Mouse (Mus musculus) midbrain, embryonic 14.5 days (tissue): Measurements from ENCODE around the gene Pappa. TPM values are rescaled to one million over a fixed set of nuclear protein-coding genes. Genes with fewer than 3 reads are reported as not detected.

ENCODE experiments used
- ATAC-seq: fragments of 200-750 bp; cut with Nextera tagmentation; 2 replicates; pipeline ENCODE4 v1.8.0; 2017; ENCODE audit warnings: moderate number of reproducible peaks, moderate library complexity; ENCODE audit not compliant: low FRiP score, low TSS enrichment
- DNase-seq: peaks from one replicate; pipeline ENCODE4 v3.0.0-alpha.2; 2015
- H3K27ac ChIP-seq: fragments of 300-500 bp; sonication (generic); replicated peaks from 2 replicates; pipeline ENCODE4 v1.5.1; 2014; ENCODE audit warnings: mild to moderate bottlenecking, low read depth, low read length, moderate library complexity
- H3K27me3 ChIP-seq: fragments of 300-500 bp; sonication (generic); 2 replicates; pipeline ENCODE4 v1.6.1; 2014; ENCODE audit warnings: low read length, control low read depth, mixed read lengths; ENCODE audit not compliant: control insufficient read depth, insufficient read depth
- H3K36me3 ChIP-seq: fragments of 300-500 bp; sonication (generic); 2 replicates; pipeline ENCODE4 v1.6.1; 2014; ENCODE audit warnings: low read length, control low read depth; ENCODE audit not compliant: control insufficient read depth, insufficient read depth
- H3K4me1 ChIP-seq: fragments of 300-500 bp; sonication (generic); 2 replicates; pipeline ENCODE4 v1.6.1; 2014; ENCODE audit warnings: mild to moderate bottlenecking, antibody characterized with exemption, low read length, control low read depth; ENCODE audit not compliant: control insufficient read depth, insufficient read depth
- H3K4me2 ChIP-seq: fragments of 300-500 bp; sonication (generic); 2 replicates; pipeline ENCODE4 v1.6.1; 2014; ENCODE audit warnings: mild to moderate bottlenecking, low read length, moderate library complexity
- H3K4me3 ChIP-seq: fragments of 300-500 bp; sonication (generic); replicated peaks from 2 replicates; pipeline ENCODE4 v1.5.1; 2014; ENCODE audit warnings: low read depth, low read length
- H3K9ac ChIP-seq: fragments of 300-500 bp; sonication (generic); replicated peaks from 2 replicates; pipeline ENCODE4 v1.6.1; 2014; ENCODE audit warnings: mild to moderate bottlenecking, low read length, moderate library complexity
- H3K9me3 ChIP-seq: fragments of 300-500 bp; sonication (generic); 2 replicates; pipeline ENCODE4 v1.6.1; 2016; ENCODE audit warnings: low read length, control low read depth, mixed read lengths; ENCODE audit not compliant: control insufficient read depth
- WGBS: fragments of 180-500 bp; shearing (Covaris S2); extraction: QIAGEN DNeasy Blood & Tissue Kit; methylation state at CpG from one replicate; pipeline ENCODE4 v1.1.7; 2014; 5-methylcytosine and 5-hydroxymethylcytosine counted together
- polyA plus RNA-seq: library from polyadenylated mRNA; unstranded; fragments of >200 nt; fragmentation: Nextera tagmentation; extraction: Ambion mirVana; gene quantifications from 2 replicates; pipeline ENCODE4 v1.2.1, GENCODE M21; 2014

Gene Pappa
- polyA plus RNA-seq, 1 experiment from 2014 or later = 1.2 TPM

- Histone ChIP-seq H3K9ac (no peak overlapping the region), H3K27ac (no peak overlapping the region), H3K9me3 (no peaks in the 10 kb centered on the region), H3K4me3 (no peak overlapping the region), H3K27me3 (no peaks in the 10 kb centered on the region), H3K4me2 (no peak overlapping the region), H3K4me1 (no peaks in the 10 kb centered on the region), H3K36me3 (no peaks in the 10 kb centered on the region)
- ATAC-seq (no peak), DNase-seq (no peak)
- WGBS = 85% methylated on average over 1 of the region's 1 CpGs
Measured at GRCm38 (mm10) chr4:65187716-65188115, 63.7 kb downstream of the Pappa start.

GRCm38 (mm10) chr4:65188921-65189485 is 65.0 kb downstream of the Pappa start:
- Histone ChIP-seq H3K27me3 (no peaks in the 10 kb centered on the region), H3K27ac (no peak overlapping the region), H3K4me3 (no peak overlapping the region), H3K4me2 (no peak overlapping the region), H3K4me1 (no peaks in the 10 kb centered on the region), H3K9ac (no peak overlapping the region), H3K36me3 (no peaks in the 10 kb centered on the region), H3K9me3 (no peaks in the 10 kb centered on the region)
- 84% methylated on average over 6 of the region's 6 CpGs for WGBS
- DNase-seq (no peak), ATAC-seq (no peak)

- no peak overlapping the region for H3K27ac ChIP-seq
- no peaks in the 10 kb centered on the region for H3K9me3 ChIP-seq
- DNase-seq (no peak), ATAC-seq (no peak)
- no peaks in the 10 kb centered on the region for H3K27me3 ChIP-seq
- H3K9ac ChIP-seq = no peak overlapping the region
- no peak overlapping the region for H3K4me3 ChIP-seq
- no peak overlapping the region for H3K4me2 ChIP-seq
- no peaks in the 10 kb centered on the region for H3K4me1 ChIP-seq
- 87% methylated on average over 3 of the region's 3 CpGs for WGBS
- no peaks in the 10 kb centered on the region for H3K36me3 ChIP-seq
Measured at GRCm38 (mm10) chr4:65192810-65193209, 68.8 kb downstream of the Pappa start.

GRCm38 (mm10) chr4:65195971-65196370 is 72.0 kb downstream of the Pappa start:
- H3K4me3 ChIP-seq = no peak overlapping the region
- H3K36me3 ChIP-seq = no peaks in the 10 kb centered on the region
- no peak overlapping the region for H3K9ac ChIP-seq
- H3K27me3 ChIP-seq = no peaks in the 10 kb centered on the region
- no peaks in the 10 kb centered on the region for H3K9me3 ChIP-seq
- ATAC-seq (no peak), DNase-seq (no peak)
- H3K4me1 ChIP-seq = no peaks in the 10 kb centered on the region
- H3K27ac ChIP-seq = no peak overlapping the region
- WGBS = 85% methylated on average over 1 of the region's 1 CpGs
- H3K4me2 ChIP-seq = no peak overlapping the region

GRCm38 (mm10) chr4:65203666-65204065 is 79.7 kb downstream of the Pappa start:
- H3K36me3 ChIP-seq = no peaks in the 10 kb centered on the region
- DNase-seq (no peak), ATAC-seq (no peak)
- H3K4me3 ChIP-seq = no peak overlapping the region
- H3K4me2 ChIP-seq = no peak overlapping the region
- H3K9me3 ChIP-seq = no peaks in the 10 kb centered on the region
- no peak overlapping the region for H3K27ac ChIP-seq
- no peaks in the 10 kb centered on the region for H3K27me3 ChIP-seq
- H3K4me1 ChIP-seq = no peaks in the 10 kb centered on the region
- no peak overlapping the region for H3K9ac ChIP-seq
- WGBS = 86% methylated on average over 5 of the region's 5 CpGs

GRCm38 (mm10) chr4:65205446-65205845 is 81.5 kb downstream of the Pappa start:
- Histone ChIP-seq H3K4me2 (no peak overlapping the region), H3K9me3 (no peaks in the 10 kb centered on the region), H3K4me3 (no peak overlapping the region), H3K4me1 (no peaks in the 10 kb centered on the region), H3K9ac (no peak overlapping the region), H3K36me3 (no peaks in the 10 kb centered on the region), H3K27ac (no peak overlapping the region), H3K27me3 (no peaks in the 10 kb centered on the region)
- no peak for ATAC-seq
- no peak for DNase-seq
- WGBS = 92% methylated on average over 2 of the region's 2 CpGs

GRCm38 (mm10) chr4:65209369-65210015 is 85.5 kb downstream of the Pappa start:
- H3K36me3 ChIP-seq = no peaks in the 10 kb centered on the region
- 91% methylated on average over 3 of the region's 3 CpGs for WGBS
- H3K4me1 ChIP-seq = no peaks in the 10 kb centered on the region
- H3K9ac ChIP-seq = no peak overlapping the region
- H3K27ac ChIP-seq = no peak overlapping the region
- H3K27me3 ChIP-seq = no peaks in the 10 kb centered on the region
- H3K4me3 ChIP-seq = no peak overlapping the region
- no peak for ATAC-seq
- no peaks in the 10 kb centered on the region for H3K9me3 ChIP-seq
- no peak for DNase-seq
- H3K4me2 ChIP-seq = no peak overlapping the region

GRCm38 (mm10) chr4:65216682-65217081 is 92.7 kb downstream of the Pappa start:
- Histone ChIP-seq H3K27ac (no peak overlapping the region), H3K36me3 (no peaks in the 10 kb centered on the region), H3K4me2 (no peak overlapping the region), H3K27me3 (no peaks in the 10 kb centered on the region), H3K4me3 (no peak overlapping the region), H3K9me3 (no peaks in the 10 kb centered on the region), H3K4me1 (no peaks in the 10 kb centered on the region), H3K9ac (no peak overlapping the region)
- DNase-seq (no peak), ATAC-seq (no peak)
- WGBS = 21% methylated on average over 3 of the region's 3 CpGs

GRCm38 (mm10) chr4:65217651-65218364 is 93.8 kb downstream of the Pappa start:
- no peaks in the 10 kb centered on the region for H3K9me3 ChIP-seq
- no peaks in the 10 kb centered on the region for H3K27me3 ChIP-seq
- H3K9ac ChIP-seq = no peak overlapping the region
- no peaks in the 10 kb centered on the region for H3K4me1 ChIP-seq
- H3K27ac ChIP-seq = no peak overlapping the region
- H3K4me3 ChIP-seq = no peak overlapping the region
- H3K4me2 ChIP-seq = no peak overlapping the region
- no peak for DNase-seq
- no peaks in the 10 kb centered on the region for H3K36me3 ChIP-seq
- ATAC-seq = no peak
- 77% methylated on average over 9 of the region's 9 CpGs for WGBS
